Mouse (Mus musculus) G1E (cell line): Measurements from ENCODE around the gene Traf3ip1. TPM values are rescaled to one million over a fixed set of nuclear protein-coding genes. Genes with fewer than 3 reads are reported as not detected.

Experiments used
- ATAC-seq: 2 replicates; pipeline ENCODE4 v1.8.0; 2016; ENCODE audit warnings: mild to moderate bottlenecking; ENCODE audit not compliant: insufficient number of reproducible peaks, poor library complexity, low FRiP score, severe bottlenecking; ENCODE audit errors: extremely low read depth
- DNase-seq: peaks from one replicate; pipeline ENCODE4 v3.0.0; 2012; ENCODE audit warnings: low spot score
- H3K27me3 ChIP-seq: 2 replicates; pipeline ENCODE4 v1.6.1; 2012; ENCODE audit warnings: mild to moderate bottlenecking, low read length, inconsistent platforms; ENCODE audit not compliant: insufficient read depth
- H3K36me3 ChIP-seq: replicated peaks from 2 replicates; pipeline ENCODE3; 2012; ENCODE audit warnings: mild to moderate bottlenecking, inconsistent platforms
- H3K4me1 ChIP-seq: 2 replicates; pipeline ENCODE4 v1.6.1; 2012; ENCODE audit warnings: low read depth, low read length, inconsistent platforms, mixed read lengths; ENCODE audit not compliant: insufficient read depth
- H3K4me3 ChIP-seq: 2 replicates; pipeline ENCODE4 v1.5.1; 2012; ENCODE audit warnings: low read depth, mild to moderate bottlenecking, inconsistent platforms, low read length, moderate library complexity, mixed read lengths
- H3K9me3 ChIP-seq: replicated peaks from 2 replicates; pipeline ENCODE4 v1.6.1; 2012; ENCODE audit warnings: inconsistent platforms
- CTCF ChIP-seq: IDR thresholded peaks from 2 replicates; pipeline ENCODE4 v1.5.1; 2012; ENCODE audit warnings: low read depth, low read length, inconsistent platforms, mixed read lengths
- GATA1 ChIP-seq: IDR thresholded peaks from 2 replicates; pipeline ENCODE4 v1.6.1; 2012; ENCODE audit warnings: borderline replicate concordance, low read length, inconsistent platforms, mixed read lengths
- GATA2 ChIP-seq: IDR thresholded peaks from 2 replicates; pipeline ENCODE4 v1.6.1; 2012; ENCODE audit warnings: low read depth, low read length, inconsistent platforms, borderline replicate concordance
- POLR2AphosphoS5 ChIP-seq: IDR thresholded peaks from 2 replicates; pipeline ENCODE4 v1.6.1; 2012; ENCODE audit warnings: low read depth, low read length, inconsistent platforms; ENCODE audit not compliant: insufficient replicate concordance
- TAL1 ChIP-seq: conservative IDR thresholded peaks from 2 replicates; pipeline ENCODE4 v1.6.1; 2012; ENCODE audit warnings: low read depth, low read length, inconsistent platforms, mixed read lengths
- polyA plus RNA-seq: library from polyadenylated mRNA; stranded (reverse); fragments of >175 nt; gene quantifications from 2 replicates; pipeline ENCODE4 v1.2.3, GENCODE M21; 2012
- total RNA-seq, 2 experiments: library from RNA; stranded (forward) in 1 of 2; stranded (reverse) in 1 of 2; fragments of 200-1000 nt in 1 of 2; fragments of >200 nt in 1 of 2; fragmentation: Nextera tagmentation in 1 of 2; gene quantifications; 2 replicates each; pipeline ENCODE4 v1.2.3; 2014 to 2017

The Traf3ip1 gene
- total and polyA plus RNA-seq, 3 experiments, result 9.7 to 17.8 (median 12.7) TPM

DNA sequence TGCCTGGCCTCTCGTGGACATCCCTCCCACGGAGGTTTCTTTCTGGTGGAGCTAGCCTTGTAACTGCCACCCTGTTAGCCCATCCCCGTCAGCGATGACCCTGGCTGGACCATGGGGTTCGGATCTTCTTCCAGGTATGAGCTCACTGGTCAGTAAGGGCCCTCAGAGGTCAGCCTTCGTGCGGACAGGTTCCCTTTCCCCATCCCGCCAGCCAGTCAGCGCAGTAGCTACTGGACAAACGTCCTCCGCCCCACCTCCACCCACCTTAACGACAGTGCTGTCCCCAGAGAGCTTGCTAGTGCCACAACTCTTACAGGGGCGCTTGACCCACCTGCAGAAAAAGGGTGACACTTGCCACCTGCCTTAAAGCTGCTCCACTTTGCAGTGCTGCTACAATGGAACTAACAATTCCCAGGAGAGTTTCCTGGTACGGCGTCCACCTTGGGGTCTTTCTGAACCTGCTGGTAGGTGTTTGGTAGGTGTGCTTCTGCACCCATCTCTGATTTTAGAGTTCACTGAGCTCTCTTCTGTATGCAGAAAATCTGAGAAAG is 46.7 kb downstream of the Traf3ip1 start:
- peak overlapping the region; percentile 93 for H3K4me3 ChIP-seq
- DNase-seq (no peak), ATAC-seq (no peak)
- H3K36me3 ChIP-seq, result peaks cover 31% of the 10 kb centered on the region
- TF ChIP-seq POLR2AphosphoS5, result no peak
- no peak for TF ChIP-seq TAL1
- TF ChIP-seq GATA1, result no peak
- no peak for TF ChIP-seq GATA2
- TF ChIP-seq CTCF, result no peak
- H3K27me3 ChIP-seq, result no peaks in the 10 kb centered on the region
- peaks cover 42% of the 10 kb centered on the region for H3K4me1 ChIP-seq
- no peaks in the 10 kb centered on the region for H3K9me3 ChIP-seq

GRCm38 (mm10) chr1:91543974-91544373 is 49.5 kb downstream of the Traf3ip1 start:
- H3K36me3 ChIP-seq, result peaks cover 59% of the 10 kb centered on the region
- TF ChIP-seq GATA2 (no peak), TAL1 (no peak), GATA1 (no peak), POLR2AphosphoS5 (no peak), CTCF (no peak)
- no peaks in the 10 kb centered on the region for H3K9me3 ChIP-seq
- H3K27me3 ChIP-seq, result no peaks in the 10 kb centered on the region
- no peak for DNase-seq
- no peak for ATAC-seq
- no peak overlapping the region for H3K4me3 ChIP-seq
- peaks cover 36% of the 10 kb centered on the region for H3K4me1 ChIP-seq

- no peak for ATAC-seq
These were observed 50.8 kb downstream of the Traf3ip1 start for GRCm38 (mm10) chr1:91545226-91545625.

DNA sequence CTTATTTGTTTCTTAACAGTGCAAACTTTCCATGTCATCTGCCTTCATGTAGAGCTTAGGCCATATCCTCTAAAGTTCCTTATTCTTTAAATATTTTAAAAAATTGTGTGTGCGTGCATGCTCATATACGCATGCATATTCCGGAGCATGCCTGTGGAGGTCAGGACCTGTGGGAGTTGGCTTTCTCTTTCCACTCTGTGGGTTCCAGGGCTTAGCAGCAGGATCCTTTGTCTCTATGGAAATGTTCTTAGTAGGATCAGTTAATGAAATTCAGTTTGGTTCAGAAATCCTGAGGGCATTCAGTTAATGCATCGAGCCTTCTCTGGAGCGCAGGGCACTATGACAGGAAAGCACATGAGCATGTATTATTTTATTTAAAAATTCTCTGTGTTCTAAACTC is 53.1 kb downstream of the Traf3ip1 start:
- H3K4me1 ChIP-seq, result peaks cover 12% of the 10 kb centered on the region
- H3K9me3 ChIP-seq, result no peaks in the 10 kb centered on the region
- H3K4me3 ChIP-seq, result no peak overlapping the region
- no peaks in the 10 kb centered on the region for H3K27me3 ChIP-seq
- ATAC-seq (no peak), DNase-seq (no peak)
- TF ChIP-seq POLR2AphosphoS5 (no peak), GATA2 (no peak), CTCF (no peak), GATA1 (no peak), TAL1 (no peak)
- H3K36me3 ChIP-seq, result peaks cover 81% of the 10 kb centered on the region

More at GRCm38 (mm10) chr1:91545226-91545625, 50.8 kb downstream of the Traf3ip1 start:
- Histone ChIP-seq H3K36me3 (peaks cover 68% of the 10 kb centered on the region), H3K4me3 (no peak overlapping the region), H3K4me1 (peaks cover 27% of the 10 kb centered on the region), H3K27me3 (no peaks in the 10 kb centered on the region), H3K9me3 (no peaks in the 10 kb centered on the region)
- no peak for DNase-seq
- TF ChIP-seq GATA2 (no peak), TAL1 (no peak), POLR2AphosphoS5 (no peak), CTCF (no peak), GATA1 (no peak)

- H3K27me3 ChIP-seq, result no peaks in the 10 kb centered on the region
- no peak overlapping the region for H3K4me3 ChIP-seq
- peaks cover 89% of the 10 kb centered on the region for H3K36me3 ChIP-seq
- peaks cover 10% of the 10 kb centered on the region for H3K4me1 ChIP-seq
- no peak for DNase-seq
- ATAC-seq, result no peak
- no peak for TF ChIP-seq POLR2AphosphoS5
- no peaks in the 10 kb centered on the region for H3K9me3 ChIP-seq
These were observed 54.6 kb downstream of the Traf3ip1 start for GRCm38 (mm10) chr1:91549073-91549472.

DNA sequence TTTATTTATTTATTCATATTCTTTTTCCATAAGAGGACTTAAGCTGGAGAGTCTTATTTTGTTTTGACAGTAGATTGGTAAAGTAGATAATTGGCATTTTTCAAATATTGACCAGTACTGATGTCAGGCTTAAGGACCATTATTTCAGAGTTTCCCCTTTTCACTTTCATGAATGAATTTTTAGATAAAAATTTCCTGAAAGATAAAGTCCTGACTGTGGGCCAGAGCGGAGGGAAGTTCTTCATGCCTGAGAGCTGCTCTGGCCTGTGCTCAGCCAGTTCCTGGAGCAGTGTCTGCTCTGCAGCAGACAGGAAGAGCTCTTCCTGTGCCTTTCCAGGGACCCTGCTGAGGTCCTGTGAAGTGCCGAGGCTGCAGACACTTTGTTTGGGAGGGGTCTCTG is 62.7 kb downstream of the Traf3ip1 start:
- Histone ChIP-seq H3K4me3 (no peak overlapping the region), H3K4me1 (no peaks in the 10 kb centered on the region; the same call in 1 of the 2 replicates), H3K36me3 (peaks cover 74% of the 10 kb centered on the region), H3K27me3 (no peaks in the 10 kb centered on the region), H3K9me3 (no peaks in the 10 kb centered on the region)
- DNase-seq, result no peak
- TF ChIP-seq CTCF (no peak), GATA1 (no peak), TAL1 (no peak), POLR2AphosphoS5 (no peak), GATA2 (no peak)
- ATAC-seq, result no peak

DNA sequence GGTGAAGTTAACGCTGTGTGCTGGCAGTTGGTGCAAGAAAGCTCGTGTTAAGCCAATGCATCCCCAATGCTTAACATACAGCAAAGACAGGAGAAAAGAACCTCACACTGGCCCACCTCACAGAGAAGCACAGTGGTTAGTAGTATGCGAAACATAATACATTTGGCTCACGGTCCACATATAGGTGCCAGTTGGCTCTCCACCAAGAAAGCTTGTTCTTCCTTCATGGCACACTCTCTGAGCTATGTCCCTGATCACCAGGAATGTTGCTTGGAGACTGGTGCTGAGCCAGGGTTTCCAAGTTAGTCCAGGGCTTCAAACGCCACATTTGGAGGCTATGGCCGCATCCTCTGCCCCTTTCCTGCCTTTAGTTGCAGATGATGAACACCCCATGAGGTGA is 66.8 kb downstream of the Traf3ip1 start:
- Histone ChIP-seq H3K4me3 (no peak overlapping the region), H3K4me1 (peaks cover 7% of the 10 kb centered on the region), H3K27me3 (peaks cover 19% of the 10 kb centered on the region), H3K9me3 (no peaks in the 10 kb centered on the region), H3K36me3 (peaks cover 35% of the 10 kb centered on the region)
- ATAC-seq (no peak), DNase-seq (no peak)
- TF ChIP-seq POLR2AphosphoS5 (no peak), TAL1 (no peak), GATA2 (no peak), GATA1 (no peak), CTCF (no peak)
